Mouse (Mus musculus): ENCODE measurements around the gene Slc22a17. TPM values are rescaled to one million over a fixed set of nuclear protein-coding genes. Genes with fewer than 3 reads are reported as not detected.

Gene Slc22a17
- polyA plus RNA-seq, 1 experiment from 2014 or later: 275 TPM

DNA sequence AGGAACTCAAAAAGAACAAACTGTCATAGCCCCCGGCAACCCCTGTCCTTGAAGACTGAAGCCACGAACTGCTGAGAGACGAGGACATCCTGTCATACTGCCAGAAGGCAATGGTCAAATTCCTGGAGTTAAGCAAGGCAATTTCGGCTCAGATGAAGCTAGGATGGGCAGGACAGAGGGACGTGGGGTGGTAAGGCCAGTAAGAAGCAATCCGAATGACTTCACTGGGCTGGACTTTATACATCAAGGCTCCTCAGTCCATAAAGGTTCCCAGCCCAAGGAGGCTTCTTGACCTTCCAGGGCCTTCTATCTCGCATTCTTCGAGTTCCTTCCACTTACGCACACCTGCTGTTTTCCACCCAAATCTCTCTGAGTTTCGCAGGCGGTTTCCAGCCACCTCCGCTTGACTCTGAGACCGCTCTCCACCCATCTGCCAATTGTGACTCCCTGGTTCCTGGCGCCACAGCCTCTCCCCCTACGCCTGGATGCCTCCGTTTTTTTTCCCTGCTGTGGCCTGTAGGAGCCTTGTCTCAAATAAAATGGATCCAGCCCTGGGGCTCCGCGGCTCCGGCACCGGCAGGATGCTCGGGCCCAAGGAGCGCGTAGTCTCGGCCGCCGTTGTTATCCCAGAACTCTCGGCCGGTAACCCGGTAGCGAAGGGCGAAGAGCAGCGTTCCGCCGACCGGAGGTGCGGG is 36.9 kb downstream of the Slc22a17 start:
- no peaks in the 10 kb centered on the region for H3K27me3 ChIP-seq (replicated peaks; ENCODE audit: control insufficient read depth, insufficient read depth, low read length)
- H3K27ac ChIP-seq (ENCODE audit: low read depth, low read length): peak overlapping the region; percentile 96
- 2% methylated on average over 36 of the region's 36 CpGs for WGBS
- H3K4me3 ChIP-seq (ENCODE audit: low read length): peak overlapping the region; percentile 83
- H3K9ac ChIP-seq (ENCODE audit: low read depth, low read length): peak overlapping the region; percentile 97
- peaks cover 9% of the 10 kb centered on the region for H3K4me1 ChIP-seq (ENCODE audit: control insufficient read depth, insufficient read depth, low read depth, low read length)
- no peaks in the 10 kb centered on the region for H3K9me3 ChIP-seq (ENCODE audit: control insufficient read depth, low read length)
- H3K36me3 ChIP-seq (ENCODE audit: control insufficient read depth, insufficient read depth, low read length): no peaks in the 10 kb centered on the region
- peak; percentile 56 for ATAC-seq
- peak overlapping the region; percentile 91 for H3K4me2 ChIP-seq (ENCODE audit: low read length)

DNA sequence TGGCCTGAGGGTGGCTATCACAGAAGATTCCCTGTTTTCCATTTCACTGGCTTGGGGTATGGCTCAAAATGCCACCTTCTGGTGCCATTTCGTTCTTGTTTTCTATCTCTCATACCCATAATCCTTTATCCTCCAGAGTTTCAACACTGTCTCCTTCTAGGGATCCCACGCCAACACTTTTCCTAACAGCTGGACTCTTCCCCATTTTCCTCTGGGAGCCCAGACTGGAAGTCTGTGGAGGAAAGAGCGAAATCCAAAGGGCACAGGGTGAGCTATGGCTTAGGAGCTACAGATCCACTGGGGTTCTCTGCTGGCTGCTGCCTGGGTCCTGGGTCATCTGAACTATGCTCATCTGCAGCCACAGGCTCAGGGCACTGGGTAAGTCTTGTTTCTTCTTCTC is 38.8 kb downstream of the Slc22a17 start:
- Histone ChIP-seq H3K9me3 (ENCODE audit: control insufficient read depth, low read length) (no peaks in the 10 kb centered on the region), H3K36me3 (ENCODE audit: control insufficient read depth, insufficient read depth, low read length) (no peaks in the 10 kb centered on the region), H3K27ac (ENCODE audit: low read depth, low read length) (no peak overlapping the region), H3K27me3 (replicated peaks; ENCODE audit: control insufficient read depth, insufficient read depth, low read length) (no peaks in the 10 kb centered on the region), H3K9ac (ENCODE audit: low read depth, low read length) (no peak overlapping the region), H3K4me3 (ENCODE audit: low read length) (no peak overlapping the region), H3K4me1 (ENCODE audit: control insufficient read depth, insufficient read depth, low read depth, low read length) (peaks cover 9% of the 10 kb centered on the region), H3K4me2 (ENCODE audit: low read length) (no peak overlapping the region)
- ATAC-seq: no peak
- WGBS: 90% methylated on average over 3 of the region's 3 CpGs

DNA sequence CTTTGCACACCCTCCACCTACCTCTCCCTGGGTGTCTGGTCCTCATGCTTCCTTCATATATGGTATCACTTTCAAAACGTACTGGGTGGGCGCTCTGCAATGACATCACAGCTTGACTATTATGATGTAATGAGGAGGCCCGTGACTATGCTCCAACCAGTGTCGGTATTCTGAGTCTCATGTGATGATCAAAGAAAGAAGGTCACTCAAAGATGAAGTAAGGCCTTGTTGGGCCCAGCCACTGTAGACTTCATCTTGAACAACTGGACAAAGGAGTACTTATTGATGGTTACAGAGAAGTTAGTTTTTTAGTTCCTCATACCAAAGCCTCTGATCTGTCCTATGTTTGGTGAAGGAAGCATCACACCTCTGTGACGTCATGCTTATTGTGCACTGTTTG is 42.1 kb downstream of the Slc22a17 start, which contains the start of gene Homez:
TSS of gene Homez (minus strand) at position 101 of the 400 bp plus-strand sequence.
- Histone ChIP-seq H3K27ac (ENCODE audit: low read depth, low read length) (no peak within 1 kb of the TSS), H3K4me1 (ENCODE audit: control insufficient read depth, insufficient read depth, low read depth, low read length) (peaks cover 6% of the 10 kb centered on the region), H3K27me3 (replicated peaks; ENCODE audit: control insufficient read depth, insufficient read depth, low read length) (no peaks in the 10 kb centered on the region), H3K36me3 (ENCODE audit: control insufficient read depth, insufficient read depth, low read length) (no peaks in the 10 kb centered on the region), H3K4me3 (ENCODE audit: low read length) (no peak within 1 kb of the TSS), H3K9ac (ENCODE audit: low read depth, low read length) (no peak within 1 kb of the TSS), H3K4me2 (ENCODE audit: low read length) (no peak within 1 kb of the TSS), H3K9me3 (ENCODE audit: control insufficient read depth, low read length) (no peaks in the 10 kb centered on the region)
- ATAC-seq: no peak
- 88% methylated on average over 5 of the region's 5 CpGs for WGBS

DNA sequence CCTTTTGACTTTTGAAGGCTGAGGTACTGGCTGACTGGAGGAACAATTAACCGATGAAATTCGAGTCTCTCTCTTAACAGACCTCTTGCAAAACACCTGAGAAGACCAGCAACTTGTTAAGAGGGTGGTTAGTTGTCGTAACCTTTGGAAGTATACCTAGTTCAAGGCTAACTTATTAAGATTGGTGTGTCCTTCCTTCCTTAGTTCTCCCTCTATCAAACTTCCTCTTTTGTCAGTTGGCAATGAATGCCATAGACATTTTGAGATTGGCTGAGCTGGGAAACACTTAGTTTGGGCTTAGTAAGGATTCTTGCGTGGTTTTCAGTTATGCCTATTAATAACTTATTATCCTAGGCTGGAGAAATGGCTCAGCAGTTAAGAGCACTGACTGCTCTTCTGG is 44.9 kb downstream of the Slc22a17 start:
- H3K36me3 ChIP-seq (ENCODE audit: control insufficient read depth, insufficient read depth, low read length): no peaks in the 10 kb centered on the region
- 92% methylated on average over 4 of the region's 4 CpGs for WGBS
- H3K27ac ChIP-seq (ENCODE audit: low read depth, low read length): no peak overlapping the region
- no peak for ATAC-seq
- no peak overlapping the region for H3K4me2 ChIP-seq (ENCODE audit: low read length)
- H3K9ac ChIP-seq (ENCODE audit: low read depth, low read length): no peak overlapping the region
- H3K4me3 ChIP-seq (ENCODE audit: low read length): no peak overlapping the region
- no peaks in the 10 kb centered on the region for H3K9me3 ChIP-seq (ENCODE audit: control insufficient read depth, low read length)
- H3K27me3 ChIP-seq (replicated peaks; ENCODE audit: control insufficient read depth, insufficient read depth, low read length): no peaks in the 10 kb centered on the region
- H3K4me1 ChIP-seq (ENCODE audit: control insufficient read depth, insufficient read depth, low read depth, low read length): peaks cover 4% of the 10 kb centered on the region

DNA sequence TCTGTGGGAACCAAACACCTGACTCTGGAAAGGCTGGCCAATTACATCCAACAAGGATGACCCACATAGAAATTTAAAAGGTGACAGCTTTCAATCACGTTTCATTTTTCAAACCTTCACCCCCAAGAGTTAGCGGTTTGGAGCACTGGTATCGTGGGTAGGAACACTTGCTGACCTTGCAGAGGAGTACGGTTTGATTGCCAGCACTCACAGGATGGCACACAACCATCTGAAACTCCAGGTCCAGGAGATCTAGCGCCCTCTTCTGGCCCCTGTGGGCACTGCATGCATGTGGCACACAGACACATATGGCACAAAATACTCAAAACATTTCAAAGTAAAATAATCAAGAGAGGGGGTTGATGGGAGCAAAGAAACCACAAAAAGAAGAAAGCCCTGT is 46.0 kb downstream of the Slc22a17 start:
- H3K36me3 ChIP-seq (ENCODE audit: control insufficient read depth, insufficient read depth, low read length): no peaks in the 10 kb centered on the region
- peaks cover 4% of the 10 kb centered on the region for H3K4me1 ChIP-seq (ENCODE audit: control insufficient read depth, insufficient read depth, low read depth, low read length)
- H3K4me2 ChIP-seq (ENCODE audit: low read length): no peak overlapping the region
- H3K9me3 ChIP-seq (ENCODE audit: control insufficient read depth, low read length): no peaks in the 10 kb centered on the region
- no peak overlapping the region for H3K9ac ChIP-seq (ENCODE audit: low read depth, low read length)
- no peaks in the 10 kb centered on the region for H3K27me3 ChIP-seq (replicated peaks; ENCODE audit: control insufficient read depth, insufficient read depth, low read length)
- no peak overlapping the region for H3K27ac ChIP-seq (ENCODE audit: low read depth, low read length)
- 54% methylated on average over 5 of the region's 5 CpGs for WGBS
- ATAC-seq: no peak
- no peak overlapping the region for H3K4me3 ChIP-seq (ENCODE audit: low read length)

DNA sequence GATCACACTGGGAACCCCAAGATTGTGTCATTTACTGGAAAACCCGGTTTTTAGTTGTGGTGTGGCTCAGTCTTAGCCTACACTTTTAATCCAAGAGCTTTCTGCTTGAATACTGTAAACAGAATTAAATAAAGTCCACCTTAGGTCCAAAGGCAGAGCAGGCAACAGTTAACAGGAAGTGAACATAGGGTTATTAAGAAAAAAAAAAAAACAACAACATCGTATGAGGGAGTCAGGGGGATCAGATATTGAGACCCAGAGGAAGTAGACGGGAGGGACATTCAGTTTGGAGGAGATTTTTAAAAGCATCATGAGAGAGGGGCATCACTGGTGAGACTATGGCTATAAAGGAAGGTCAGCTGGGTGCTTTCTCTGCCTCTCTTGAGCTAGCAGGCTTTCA is 46.7 kb downstream of the Slc22a17 start:
- no peak overlapping the region for H3K4me2 ChIP-seq (ENCODE audit: low read length)
- H3K27ac ChIP-seq (ENCODE audit: low read depth, low read length): no peak overlapping the region
- 61% methylated on average over 3 of the region's 3 CpGs for WGBS
- no peak overlapping the region for H3K9ac ChIP-seq (ENCODE audit: low read depth, low read length)
- no peak overlapping the region for H3K4me3 ChIP-seq (ENCODE audit: low read length)
- peaks cover 4% of the 10 kb centered on the region for H3K4me1 ChIP-seq (ENCODE audit: control insufficient read depth, insufficient read depth, low read depth, low read length)
- H3K9me3 ChIP-seq (ENCODE audit: control insufficient read depth, low read length): no peaks in the 10 kb centered on the region
- no peak for ATAC-seq
- no peaks in the 10 kb centered on the region for H3K27me3 ChIP-seq (replicated peaks; ENCODE audit: control insufficient read depth, insufficient read depth, low read length)
- no peaks in the 10 kb centered on the region for H3K36me3 ChIP-seq (ENCODE audit: control insufficient read depth, insufficient read depth, low read length)

DNA sequence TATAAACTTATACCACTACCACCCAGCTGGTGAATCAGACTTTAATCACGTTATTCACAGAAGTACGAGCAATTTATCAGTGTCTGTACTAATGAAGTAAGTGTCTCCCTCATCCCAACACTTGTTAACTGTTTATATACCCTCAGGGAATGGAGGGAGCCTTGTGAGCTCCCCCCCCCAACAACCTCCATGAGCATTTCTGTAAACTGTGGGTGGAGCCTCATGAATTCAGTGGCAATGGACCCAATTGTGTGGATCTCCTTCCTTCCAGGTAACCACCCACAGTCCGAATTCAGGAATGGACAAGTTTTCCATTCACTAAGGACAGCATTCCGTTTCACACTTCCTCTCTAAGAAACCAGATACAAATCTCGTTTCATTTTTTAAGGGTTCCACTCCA is 47.3 kb downstream of the Slc22a17 start:
- no peak for ATAC-seq
- Histone ChIP-seq H3K4me2 (ENCODE audit: low read length) (no peak overlapping the region), H3K4me1 (ENCODE audit: control insufficient read depth, insufficient read depth, low read depth, low read length) (peaks cover 4% of the 10 kb centered on the region), H3K9ac (ENCODE audit: low read depth, low read length) (no peak overlapping the region), H3K27ac (ENCODE audit: low read depth, low read length) (no peak overlapping the region), H3K4me3 (ENCODE audit: low read length) (no peak overlapping the region), H3K27me3 (replicated peaks; ENCODE audit: control insufficient read depth, insufficient read depth, low read length) (no peaks in the 10 kb centered on the region), H3K9me3 (ENCODE audit: control insufficient read depth, low read length) (no peaks in the 10 kb centered on the region), H3K36me3 (ENCODE audit: control insufficient read depth, insufficient read depth, low read length) (no peaks in the 10 kb centered on the region)
- WGBS: 88% methylated on average over 5 of the region's 5 CpGs

DNA sequence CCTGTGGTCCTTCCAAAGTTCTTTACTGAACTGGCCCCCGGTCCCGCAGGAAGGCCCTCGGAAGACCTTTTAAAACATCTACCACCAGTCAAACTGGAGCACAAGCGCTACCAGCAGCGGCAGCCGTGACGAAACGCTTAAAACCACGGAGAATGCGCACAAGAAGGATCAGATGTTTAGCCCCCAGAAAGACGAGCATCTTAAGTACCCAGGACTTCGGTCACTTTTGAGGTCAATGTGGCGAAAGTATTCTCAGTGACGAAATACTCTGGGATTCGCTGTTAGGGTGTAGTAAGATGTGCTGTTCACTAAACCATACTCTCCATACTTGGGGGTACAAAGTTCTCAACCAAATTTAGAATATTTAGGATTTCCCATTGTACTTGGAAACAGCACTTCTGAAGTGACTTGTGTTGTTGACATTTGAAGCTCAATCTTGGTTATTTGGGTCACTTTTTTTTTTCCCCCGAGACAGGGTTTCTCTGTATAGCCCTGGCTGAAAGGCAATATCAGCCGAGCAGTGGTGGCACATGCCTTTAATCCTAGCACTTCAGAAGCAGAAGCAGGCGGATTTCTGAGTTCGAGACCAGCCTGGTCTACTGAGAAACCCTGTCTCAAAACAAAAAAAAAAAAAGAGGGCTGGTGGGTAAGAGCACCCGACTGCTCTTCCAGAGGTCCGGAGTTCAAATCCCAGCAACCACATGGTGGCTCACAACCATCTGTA is 48.5 kb downstream of the Slc22a17 start:
- Histone ChIP-seq H3K27ac (ENCODE audit: low read depth, low read length) (peak overlapping the region; percentile 82), H3K27me3 (replicated peaks; ENCODE audit: control insufficient read depth, insufficient read depth, low read length) (no peaks in the 10 kb centered on the region), H3K4me1 (ENCODE audit: control insufficient read depth, insufficient read depth, low read depth, low read length) (peaks cover 4% of the 10 kb centered on the region), H3K36me3 (ENCODE audit: control insufficient read depth, insufficient read depth, low read length) (no peaks in the 10 kb centered on the region), H3K4me3 (ENCODE audit: low read length) (peak overlapping the region; percentile 98), H3K9me3 (ENCODE audit: control insufficient read depth, low read length) (no peaks in the 10 kb centered on the region), H3K4me2 (ENCODE audit: low read length) (peak overlapping the region; percentile 84), H3K9ac (ENCODE audit: low read depth, low read length) (peak overlapping the region; percentile 98)
- ATAC-seq: peak; percentile 45; the same call in 1 of the 2 replicates
- WGBS: 16% methylated on average over 21 of the region's 21 CpGs

DNA sequence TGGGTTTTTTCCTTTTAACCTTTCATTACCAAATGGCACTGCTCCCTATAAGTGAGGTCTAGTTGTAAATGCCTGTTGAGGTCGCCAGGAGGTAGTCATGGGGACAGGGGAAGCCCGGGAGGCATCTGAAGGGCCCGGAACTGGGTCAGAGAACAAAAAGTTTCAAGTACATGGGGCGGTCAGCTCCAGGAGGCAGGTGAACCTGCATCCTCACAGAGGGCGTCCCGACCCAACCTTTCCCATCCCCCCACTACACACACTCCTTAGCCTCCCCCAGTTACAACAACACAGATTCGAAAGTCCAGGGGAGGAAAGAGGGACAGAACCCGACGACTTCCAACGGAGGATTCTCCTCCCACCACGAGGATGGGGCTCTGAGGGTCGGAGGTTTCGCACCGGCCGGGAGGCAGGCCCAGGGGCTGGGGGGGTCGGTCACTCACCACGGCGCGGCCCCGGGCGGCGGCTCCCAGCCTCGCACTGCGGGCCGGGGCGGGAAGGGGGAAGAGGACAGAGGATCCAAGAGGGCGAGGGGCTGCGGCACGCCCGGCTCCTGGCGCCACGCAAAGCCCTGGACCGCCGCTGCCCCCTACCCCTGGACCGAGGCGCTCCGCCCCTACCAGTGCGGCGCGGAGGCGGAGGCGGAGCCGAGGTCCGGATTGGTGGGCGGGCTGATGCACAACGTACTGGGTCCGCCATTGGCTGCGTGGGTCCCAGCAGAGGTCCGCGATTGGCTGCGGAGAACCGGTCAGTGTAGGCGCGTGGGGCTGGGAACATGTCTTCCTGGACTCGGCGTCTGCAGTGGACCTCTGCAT is 49.2 kb downstream of the Slc22a17 start:
- peak overlapping the region; percentile 98 for H3K9ac ChIP-seq (ENCODE audit: low read depth, low read length)
- 0% methylated on average over 35 of the region's 56 CpGs for WGBS
- peak; percentile 100 for ATAC-seq

More for the DNA sequence above, 49.2 kb downstream of the Slc22a17 start:
- Histone ChIP-seq H3K4me2 (ENCODE audit: low read length) (peak overlapping the region; percentile 87), H3K27me3 (replicated peaks; ENCODE audit: control insufficient read depth, insufficient read depth, low read length) (no peaks in the 10 kb centered on the region), H3K4me3 (ENCODE audit: low read length) (peak overlapping the region; percentile 98), H3K4me1 (ENCODE audit: control insufficient read depth, insufficient read depth, low read depth, low read length) (peaks cover 4% of the 10 kb centered on the region), H3K27ac (ENCODE audit: low read depth, low read length) (peak overlapping the region; percentile 82), H3K9me3 (ENCODE audit: control insufficient read depth, low read length) (no peaks in the 10 kb centered on the region), H3K36me3 (ENCODE audit: control insufficient read depth, insufficient read depth, low read length) (no peaks in the 10 kb centered on the region)
